Mouse (Mus musculus): ENCODE measurements at regions not wholly inside any gene's neighbourhood (a gene's known extent, or its start where the extent isn't known, plus 50 kb on each side); places are given as distances from the start of the nearest gene placed in this dataset.

GRCm38 (mm10) chr2:147840936-147841335 is 205.8 kb downstream of the Foxa2 start:
- 84% methylated on average over 5 of the region's 5 CpGs for whole genome bisulfite sequencing
- Histone ChIP-seq H3K4me1 (replicated peaks; ENCODE audit: control insufficient read depth, insufficient read depth, low read length) (no peaks in the 10 kb centered on the region), H3K36me3 (replicated peaks; ENCODE audit: control insufficient read depth, insufficient read depth) (no peaks in the 10 kb centered on the region), H3K9me3 (ENCODE audit: control insufficient read depth, low read length) (no peaks in the 10 kb centered on the region), H3K9ac (no peak overlapping the region), H3K4me3 (replicated peaks; ENCODE audit: low read length) (no peak overlapping the region), H3K27ac (no peak overlapping the region), H3K4me2 (replicated peaks) (no peak overlapping the region), H3K27me3 (ENCODE audit: control insufficient read depth, insufficient read depth, low read length) (no peaks in the 10 kb centered on the region)
- no peak for ATAC-seq (ENCODE audit: low FRiP score)
- DNase-seq (ENCODE audit: low spot score), result no peak

GRCm38 (mm10) chr2:147838613-147839012 is 208.2 kb downstream of the Foxa2 start:
- Histone ChIP-seq H3K36me3 (replicated peaks; ENCODE audit: control insufficient read depth, insufficient read depth) (no peaks in the 10 kb centered on the region), H3K4me1 (replicated peaks; ENCODE audit: control insufficient read depth, insufficient read depth, low read length) (no peaks in the 10 kb centered on the region), H3K27ac (no peak overlapping the region), H3K27me3 (ENCODE audit: control insufficient read depth, insufficient read depth, low read length) (peaks cover 4% of the 10 kb centered on the region; the same call in 1 of the 2 replicates), H3K4me2 (replicated peaks) (no peak overlapping the region), H3K9ac (no peak overlapping the region), H3K9me3 (ENCODE audit: control insufficient read depth, low read length) (no peaks in the 10 kb centered on the region), H3K4me3 (replicated peaks; ENCODE audit: low read length) (no peak overlapping the region)
- no peak for DNase-seq (ENCODE audit: low spot score)
- WGBS, result 92% methylated on average over 4 of the region's 4 CpGs
- no peak for ATAC-seq (ENCODE audit: low FRiP score)

GRCm38 (mm10) chr2:147830551-147830950 is 216.2 kb downstream of the Foxa2 start:
- H3K27me3 ChIP-seq (ENCODE audit: control insufficient read depth, insufficient read depth, low read length), result peaks cover 4% of the 10 kb centered on the region; the same call in 1 of the 2 replicates
- no peaks in the 10 kb centered on the region for H3K9me3 ChIP-seq (ENCODE audit: control insufficient read depth, low read length)
- H3K4me3 ChIP-seq (replicated peaks; ENCODE audit: low read length), result no peak overlapping the region
- H3K27ac ChIP-seq, result no peak overlapping the region
- H3K4me2 ChIP-seq (replicated peaks), result no peak overlapping the region
- no peaks in the 10 kb centered on the region for H3K4me1 ChIP-seq (replicated peaks; ENCODE audit: control insufficient read depth, insufficient read depth, low read length)
- WGBS, result 4% methylated on average over 6 of the region's 6 CpGs
- no peaks in the 10 kb centered on the region for H3K36me3 ChIP-seq (replicated peaks; ENCODE audit: control insufficient read depth, insufficient read depth)
- ATAC-seq (ENCODE audit: low FRiP score) (no peak), DNase-seq (ENCODE audit: low spot score) (no peak)
- no peak overlapping the region for H3K9ac ChIP-seq

GRCm38 (mm10) chr2:147816951-147817350 is 229.8 kb downstream of the Foxa2 start:
- 90% methylated on average over 3 of the region's 3 CpGs for WGBS
- ATAC-seq (ENCODE audit: low FRiP score), result no peak
- Histone ChIP-seq H3K27ac (no peak overlapping the region), H3K4me1 (replicated peaks; ENCODE audit: control insufficient read depth, insufficient read depth, low read length) (no peaks in the 10 kb centered on the region), H3K4me3 (replicated peaks; ENCODE audit: low read length) (no peak overlapping the region), H3K27me3 (ENCODE audit: control insufficient read depth, insufficient read depth, low read length) (no peaks in the 10 kb centered on the region), H3K36me3 (replicated peaks; ENCODE audit: control insufficient read depth, insufficient read depth) (no peaks in the 10 kb centered on the region), H3K9ac (no peak overlapping the region), H3K9me3 (ENCODE audit: control insufficient read depth, low read length) (no peaks in the 10 kb centered on the region), H3K4me2 (replicated peaks) (no peak overlapping the region)
- DNase-seq (ENCODE audit: low spot score), result no peak

GRCm38 (mm10) chr2:147814231-147814630 is 232.5 kb downstream of the Foxa2 start:
- Histone ChIP-seq H3K36me3 (replicated peaks; ENCODE audit: control insufficient read depth, insufficient read depth) (no peaks in the 10 kb centered on the region), H3K4me1 (replicated peaks; ENCODE audit: control insufficient read depth, insufficient read depth, low read length) (no peaks in the 10 kb centered on the region), H3K27me3 (ENCODE audit: control insufficient read depth, insufficient read depth, low read length) (peaks cover 5% of the 10 kb centered on the region; the same call in 1 of the 2 replicates), H3K4me3 (replicated peaks; ENCODE audit: low read length) (no peak overlapping the region), H3K9me3 (ENCODE audit: control insufficient read depth, low read length) (no peaks in the 10 kb centered on the region), H3K27ac (no peak overlapping the region), H3K4me2 (replicated peaks) (no peak overlapping the region), H3K9ac (no peak overlapping the region)
- ATAC-seq (ENCODE audit: low FRiP score), result no peak
- DNase-seq (ENCODE audit: low spot score), result no peak
- WGBS, result 79% methylated on average over 3 of the region's 3 CpGs

- DNase-seq (ENCODE audit: low spot score), result no peak
Observed at GRCm38 (mm10) chr2:147813516-147813915, 233.3 kb downstream of the Foxa2 start.

GRCm38 (mm10) chr2:147808036-147808675 is 238.6 kb downstream of the Foxa2 start:
- H3K27ac ChIP-seq, result no peak overlapping the region
- ATAC-seq (ENCODE audit: low FRiP score) (no peak), DNase-seq (ENCODE audit: low spot score) (peak; percentile 75)
- H3K9ac ChIP-seq, result no peak overlapping the region
- no peaks in the 10 kb centered on the region for H3K9me3 ChIP-seq (ENCODE audit: control insufficient read depth, low read length)
- H3K27me3 ChIP-seq (ENCODE audit: control insufficient read depth, insufficient read depth, low read length), result peaks cover 27% of the 10 kb centered on the region
- H3K4me3 ChIP-seq (replicated peaks; ENCODE audit: low read length), result no peak overlapping the region
- 45% methylated on average over 5 of the region's 5 CpGs for WGBS
- no peaks in the 10 kb centered on the region for H3K36me3 ChIP-seq (replicated peaks; ENCODE audit: control insufficient read depth, insufficient read depth)
- no peak overlapping the region for H3K4me2 ChIP-seq (replicated peaks)
- H3K4me1 ChIP-seq (replicated peaks; ENCODE audit: control insufficient read depth, insufficient read depth, low read length), result no peaks in the 10 kb centered on the region

More at GRCm38 (mm10) chr2:147813516-147813915, 233.3 kb downstream of the Foxa2 start:
- no peak for ATAC-seq (ENCODE audit: low FRiP score)
- no peaks in the 10 kb centered on the region for H3K36me3 ChIP-seq (replicated peaks; ENCODE audit: control insufficient read depth, insufficient read depth)
- no peak overlapping the region for H3K4me2 ChIP-seq (replicated peaks)
- H3K4me3 ChIP-seq (replicated peaks; ENCODE audit: low read length), result no peak overlapping the region
- H3K27ac ChIP-seq, result no peak overlapping the region
- peaks cover 5% of the 10 kb centered on the region; the same call in 1 of the 2 replicates for H3K27me3 ChIP-seq (ENCODE audit: control insufficient read depth, insufficient read depth, low read length)
- no peaks in the 10 kb centered on the region for H3K4me1 ChIP-seq (replicated peaks; ENCODE audit: control insufficient read depth, insufficient read depth, low read length)
- H3K9me3 ChIP-seq (ENCODE audit: control insufficient read depth, low read length), result no peaks in the 10 kb centered on the region
- H3K9ac ChIP-seq, result no peak overlapping the region
- WGBS, result 92% methylated on average over 2 of the region's 2 CpGs

- ATAC-seq (ENCODE audit: low FRiP score), result no peak
- 33% methylated on average over 4 of the region's 4 CpGs for WGBS
- DNase-seq (ENCODE audit: low spot score), result peak; percentile 42
- Histone ChIP-seq H3K4me2 (replicated peaks) (no peak overlapping the region), H3K9me3 (ENCODE audit: control insufficient read depth, low read length) (no peaks in the 10 kb centered on the region), H3K9ac (no peak overlapping the region), H3K4me3 (replicated peaks; ENCODE audit: low read length) (no peak overlapping the region), H3K27ac (no peak overlapping the region), H3K36me3 (replicated peaks; ENCODE audit: control insufficient read depth, insufficient read depth) (no peaks in the 10 kb centered on the region), H3K4me1 (replicated peaks; ENCODE audit: control insufficient read depth, insufficient read depth, low read length) (no peaks in the 10 kb centered on the region), H3K27me3 (ENCODE audit: control insufficient read depth, insufficient read depth, low read length) (peaks cover 22% of the 10 kb centered on the region)
Observed at GRCm38 (mm10) chr2:147803102-147803501, 243.7 kb downstream of the Foxa2 start.

GRCm38 (mm10) chr2:147791434-147791833 is 255.3 kb downstream of the Foxa2 start:
- no peaks in the 10 kb centered on the region for H3K36me3 ChIP-seq (replicated peaks; ENCODE audit: control insufficient read depth, insufficient read depth)
- no peak for ATAC-seq (ENCODE audit: low FRiP score)
- H3K4me2 ChIP-seq (replicated peaks), result no peak overlapping the region
- no peak overlapping the region for H3K4me3 ChIP-seq (replicated peaks; ENCODE audit: low read length)
- H3K27ac ChIP-seq, result no peak overlapping the region
- no peaks in the 10 kb centered on the region for H3K9me3 ChIP-seq (ENCODE audit: control insufficient read depth, low read length)
- DNase-seq (ENCODE audit: low spot score), result no peak
- peaks cover 6% of the 10 kb centered on the region; the same call in 1 of the 2 replicates for H3K27me3 ChIP-seq (ENCODE audit: control insufficient read depth, insufficient read depth, low read length)
- no peaks in the 10 kb centered on the region for H3K4me1 ChIP-seq (replicated peaks; ENCODE audit: control insufficient read depth, insufficient read depth, low read length)
- WGBS, result 87% methylated on average over 8 of the region's 8 CpGs
- H3K9ac ChIP-seq, result no peak overlapping the region

- ATAC-seq (ENCODE audit: low FRiP score) (no peak), DNase-seq (ENCODE audit: low spot score) (no peak)
- H3K27me3 ChIP-seq (ENCODE audit: control insufficient read depth, insufficient read depth, low read length), result peaks cover 10% of the 10 kb centered on the region; the same call in 1 of the 2 replicates
- 89% methylated on average over 1 of the region's 1 CpGs for WGBS
- H3K4me3 ChIP-seq (replicated peaks; ENCODE audit: low read length), result no peak overlapping the region
- H3K4me1 ChIP-seq (replicated peaks; ENCODE audit: control insufficient read depth, insufficient read depth, low read length), result no peaks in the 10 kb centered on the region
- H3K4me2 ChIP-seq (replicated peaks), result no peak overlapping the region
- H3K9me3 ChIP-seq (ENCODE audit: control insufficient read depth, low read length), result no peaks in the 10 kb centered on the region
- H3K27ac ChIP-seq, result no peak overlapping the region
- H3K36me3 ChIP-seq (replicated peaks; ENCODE audit: control insufficient read depth, insufficient read depth), result no peaks in the 10 kb centered on the region
- H3K9ac ChIP-seq, result no peak overlapping the region
Observed at GRCm38 (mm10) chr2:147789877-147790276, 256.9 kb downstream of the Foxa2 start.
